In genomic region chr8:12629079-12629478, GRCm38 (mm10) we compare ENCODE assay signal across 8 mouse cellular contexts. TPM values are rescaled to one million over a fixed set of nuclear protein-coding genes. Genes with fewer than 3 reads are reported as not detected.
DNase-seq lines count a peak whose midpoint lies in the region; ATAC-seq lines count a peak whose summit lies in the region.

No protein-coding gene starts in this region.

- peak; percentile 58 for ATAC-seq in granulocyte monocyte progenitor cell, adult 5-6 weeks (replicated peaks; ENCODE audit: poor library complexity, severe bottlenecking)
- peak; percentile 85 for ATAC-seq in megakaryocyte-erythroid progenitor cell, adult 5-6 weeks (replicated peaks; ENCODE audit: low FRiP score, low TSS enrichment, poor library complexity, severe bottlenecking)

- DNase-seq in left cerebral cortex, adult 11 months (ENCODE audit: low spot score): peak; percentile 28
- no peak for DNase-seq in left cerebral cortex, adult 8-10 months (ENCODE audit: low spot score in 2 of 2)
- peak; percentile 60 for DNase-seq in NIH3T3 (ENCODE audit: low read depth)
- DNase-seq in cerebellum, postnatal 25 days: peak; percentile 62 to 77
- peak; percentile 48 to 59 for DNase-seq in layer of hippocampus, postnatal 14 days (ENCODE audit: low spot score in 2 of 2)
- peak; percentile 30 to 32 for DNase-seq in urinary bladder, postnatal 36 days (ENCODE audit: low spot score in 2 of 2)

RNA-seq across cellular contexts. Expression of gene Tubgcp3, which starts 43.0 kb away (rescaled TPM):
- 10 to 100 TPM; 37.2 to 39.1 (median 38.6) TPM for total RNA-seq in left cerebral cortex, adult 8-10 months (2022)
- 45.7 and 62.5 TPM in 2 replicates for total RNA-seq in granulocyte monocyte progenitor cell, adult 5-6 weeks (2014; fragmentation: Nextera tagmentation)
- total RNA-seq in granulocyte monocyte progenitor cell, adult 5-6 weeks (2017): 51.3 and 53.6 TPM in 2 replicates
- total RNA-seq in layer of hippocampus, postnatal 14 days (2021): 10 to 100 TPM; 29.6 to 29.8 TPM
- total RNA-seq in megakaryocyte-erythroid progenitor cell, adult 5-6 weeks (2014; fragmentation: Nextera tagmentation): 74.5 and 98.6 TPM in 2 replicates
- total RNA-seq in megakaryocyte-erythroid progenitor cell, adult 5-6 weeks (2017): 42.4 and 59.8 TPM in 2 replicates

RNA-seq across cellular contexts. Expression of gene Spaca7, which starts 56.2 kb away (rescaled TPM):
- not detected for total RNA-seq in left cerebral cortex, adult 8-10 months (2022)
- not detected in 2 replicates for total RNA-seq in granulocyte monocyte progenitor cell, adult 5-6 weeks (2014; fragmentation: Nextera tagmentation)
- not detected in 2 replicates for total RNA-seq in granulocyte monocyte progenitor cell, adult 5-6 weeks (2017)
- total RNA-seq in layer of hippocampus, postnatal 14 days (2021): not detected
- not detected in 2 replicates for total RNA-seq in megakaryocyte-erythroid progenitor cell, adult 5-6 weeks (2014; fragmentation: Nextera tagmentation)
- total RNA-seq in megakaryocyte-erythroid progenitor cell, adult 5-6 weeks (2017): not detected in 2 replicates

Comparison
In these comparisons a context has a peak if more than half of its experiments do, and no peak if none do; other contexts are left out.
1. DNase-seq: peak in left cerebral cortex, adult 11 months (single experiment), NIH3T3 (single experiment), cerebellum, postnatal 25 days (2 of 2), layer of hippocampus, postnatal 14 days (2 of 2) and urinary bladder, postnatal 36 days (2 of 2); none in left cerebral cortex, adult 8-10 months (0 of 2).